Mouse (Mus musculus): Measurements from ENCODE around the gene Snap25. TPM values are rescaled to one million over a fixed set of nuclear protein-coding genes. Genes with fewer than 3 reads are reported as not detected.

Gene Snap25
- polyA plus RNA-seq, 1 experiment = 0.01 TPM

DNA sequence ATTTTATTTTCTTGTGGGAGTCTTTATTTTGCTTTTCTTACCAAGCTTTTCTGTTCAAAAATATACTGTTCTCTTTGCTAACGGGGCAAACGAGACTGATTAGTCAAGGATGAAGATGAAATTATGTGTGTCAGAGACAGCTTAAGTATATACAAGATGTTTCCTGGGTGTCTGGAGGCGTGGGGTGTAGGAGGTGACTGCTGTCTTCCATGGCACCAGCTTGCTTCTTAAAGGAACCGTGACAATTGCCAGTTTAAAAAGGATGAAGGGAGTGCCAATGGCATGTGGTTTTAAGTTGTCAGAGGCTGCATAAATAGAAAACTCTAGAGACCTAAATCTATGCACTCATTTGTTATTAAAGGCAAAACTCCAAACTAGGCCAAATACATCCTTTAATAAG, 75.1 kb downstream of the Snap25 start:
- Histone ChIP-seq H3K4me1 (ENCODE audit: control insufficient read depth) (no peaks in the 10 kb centered on the region), H3K36me3 (ENCODE audit: control insufficient read depth) (no peaks in the 10 kb centered on the region), H3K27me3 (ENCODE audit: control insufficient read depth) (no peaks in the 10 kb centered on the region), H3K9me3 (ENCODE audit: control insufficient read depth, low read length) (no peaks in the 10 kb centered on the region; the same call in 1 of the 2 replicates), H3K4me3 (replicated peaks) (no peak overlapping the region)
- TF ChIP-seq GATA1 (IDR thresholded peaks at IDR 0.05; ENCODE audit: low read length) (no peak), TAL1 (IDR thresholded peaks at IDR 0.05; ENCODE audit: low read length) (no peak)

DNA sequence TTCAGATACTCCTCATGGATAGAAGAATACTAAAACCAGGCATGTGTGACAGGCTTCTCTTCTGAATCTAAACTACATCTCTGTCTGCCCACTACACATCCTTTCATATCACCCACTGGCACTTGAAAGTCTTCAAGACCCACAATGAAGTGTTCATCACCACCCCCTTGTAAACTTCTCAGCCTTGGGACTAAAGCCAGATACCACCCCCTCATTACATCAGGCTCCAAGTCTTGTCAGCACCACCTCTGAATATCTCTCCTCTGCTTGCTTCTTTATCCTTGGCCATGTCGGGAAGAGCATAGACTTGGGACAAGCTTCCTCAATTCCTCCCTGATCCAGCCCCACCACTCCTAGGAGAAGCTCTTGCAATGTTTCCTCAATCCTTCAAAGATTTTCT, 83.3 kb downstream of the Snap25 start:
- no peaks in the 10 kb centered on the region for H3K9me3 ChIP-seq (ENCODE audit: control insufficient read depth, low read length)
- no peaks in the 10 kb centered on the region for H3K4me1 ChIP-seq (ENCODE audit: control insufficient read depth)
- no peak overlapping the region for H3K4me3 ChIP-seq (replicated peaks)
- no peaks in the 10 kb centered on the region for H3K27me3 ChIP-seq (ENCODE audit: control insufficient read depth)
- TF ChIP-seq GATA1 (IDR thresholded peaks at IDR 0.05; ENCODE audit: low read length) (no peak), TAL1 (IDR thresholded peaks at IDR 0.05; ENCODE audit: low read length) (no peak)
- no peaks in the 10 kb centered on the region for H3K36me3 ChIP-seq (ENCODE audit: control insufficient read depth)

DNA sequence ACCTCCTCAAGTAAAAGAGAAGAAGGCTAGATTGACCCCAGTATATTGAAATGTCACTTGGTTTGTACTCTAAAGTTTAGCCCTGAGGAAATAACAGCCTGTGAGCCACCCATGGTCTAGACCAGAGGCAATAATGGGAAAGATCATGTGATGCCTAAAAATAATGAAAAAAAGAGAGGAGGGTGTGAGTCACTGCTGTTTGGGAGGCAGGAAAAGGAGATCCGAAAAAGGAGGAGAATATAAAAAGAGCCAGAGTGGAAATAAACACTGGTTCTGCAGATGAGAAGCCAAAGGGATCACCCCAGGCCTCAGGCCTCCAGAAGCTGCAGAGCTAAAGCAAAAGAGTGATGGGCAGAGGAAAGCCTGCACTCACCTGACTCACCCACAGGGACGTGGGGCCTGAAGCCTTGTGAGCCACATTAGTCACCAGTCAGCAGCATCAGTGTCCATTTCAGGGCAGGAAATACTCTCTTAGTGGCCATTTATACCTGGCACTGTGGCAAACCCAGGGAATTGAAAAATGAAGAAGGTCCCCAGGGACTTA, 85.7 kb downstream of the Snap25 start:
- H3K4me1 ChIP-seq (ENCODE audit: control insufficient read depth) = no peaks in the 10 kb centered on the region
- no peak overlapping the region for H3K4me3 ChIP-seq (replicated peaks)
- H3K36me3 ChIP-seq (ENCODE audit: control insufficient read depth) = no peaks in the 10 kb centered on the region
- H3K9me3 ChIP-seq (ENCODE audit: control insufficient read depth, low read length) = no peaks in the 10 kb centered on the region
- TF ChIP-seq TAL1 (IDR thresholded peaks at IDR 0.05; ENCODE audit: low read length) = no peak
- TF ChIP-seq GATA1 (IDR thresholded peaks at IDR 0.05; ENCODE audit: low read length) = no peak
- H3K27me3 ChIP-seq (ENCODE audit: control insufficient read depth) = no peaks in the 10 kb centered on the region

DNA sequence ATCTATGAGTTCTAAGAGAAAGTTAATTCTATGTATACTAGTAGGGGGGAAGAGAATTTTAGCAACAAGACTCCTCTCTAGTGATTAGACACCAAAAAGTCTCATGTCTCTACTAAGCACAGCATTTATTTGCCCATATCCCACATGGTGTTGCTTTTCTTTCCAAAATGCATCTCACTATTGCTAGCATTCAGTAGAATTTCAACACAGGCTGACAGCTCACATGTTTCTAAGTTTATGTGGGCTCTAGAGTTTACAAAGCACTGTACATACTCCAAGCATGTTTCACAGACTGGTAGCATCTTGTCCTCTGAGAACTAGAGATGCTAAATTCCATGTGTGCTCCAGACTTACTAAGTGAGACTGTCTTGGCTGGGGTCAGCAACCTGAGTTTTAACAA, 87.8 kb downstream of the Snap25 start:
- Histone ChIP-seq H3K4me1 (ENCODE audit: control insufficient read depth) (no peaks in the 10 kb centered on the region), H3K9me3 (ENCODE audit: control insufficient read depth, low read length) (no peaks in the 10 kb centered on the region), H3K27me3 (ENCODE audit: control insufficient read depth) (no peaks in the 10 kb centered on the region), H3K4me3 (replicated peaks) (no peak overlapping the region), H3K36me3 (ENCODE audit: control insufficient read depth) (no peaks in the 10 kb centered on the region)
- TF ChIP-seq TAL1 (IDR thresholded peaks at IDR 0.05; ENCODE audit: low read length) = no peak
- TF ChIP-seq GATA1 (IDR thresholded peaks at IDR 0.05; ENCODE audit: low read length) = no peak

DNA sequence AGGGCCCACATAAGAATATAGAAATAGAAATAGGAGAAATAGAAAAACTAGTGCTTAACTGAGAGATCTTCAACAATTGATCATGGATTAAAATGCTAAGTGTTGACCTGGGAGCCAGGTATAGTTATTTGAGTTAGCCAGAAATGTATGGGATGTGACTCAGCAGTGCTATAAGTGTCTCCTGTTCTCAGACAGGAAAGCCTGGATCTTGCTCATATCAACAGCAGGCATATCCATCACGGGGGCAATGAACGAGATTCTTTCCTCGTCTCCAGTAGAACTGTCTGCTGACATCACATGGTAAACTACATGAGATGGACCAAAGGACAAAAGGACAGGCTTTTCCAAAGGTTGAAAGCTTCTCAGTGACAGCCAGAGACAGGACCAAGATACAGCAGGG, 88.8 kb downstream of the Snap25 start:
- H3K4me1 ChIP-seq (ENCODE audit: control insufficient read depth) = no peaks in the 10 kb centered on the region
- no peak overlapping the region for H3K4me3 ChIP-seq (replicated peaks)
- no peaks in the 10 kb centered on the region for H3K9me3 ChIP-seq (ENCODE audit: control insufficient read depth, low read length)
- H3K36me3 ChIP-seq (ENCODE audit: control insufficient read depth) = no peaks in the 10 kb centered on the region
- TF ChIP-seq TAL1 (IDR thresholded peaks at IDR 0.05; ENCODE audit: low read length) (no peak), GATA1 (IDR thresholded peaks at IDR 0.05; ENCODE audit: low read length) (no peak)
- no peaks in the 10 kb centered on the region for H3K27me3 ChIP-seq (ENCODE audit: control insufficient read depth)

DNA sequence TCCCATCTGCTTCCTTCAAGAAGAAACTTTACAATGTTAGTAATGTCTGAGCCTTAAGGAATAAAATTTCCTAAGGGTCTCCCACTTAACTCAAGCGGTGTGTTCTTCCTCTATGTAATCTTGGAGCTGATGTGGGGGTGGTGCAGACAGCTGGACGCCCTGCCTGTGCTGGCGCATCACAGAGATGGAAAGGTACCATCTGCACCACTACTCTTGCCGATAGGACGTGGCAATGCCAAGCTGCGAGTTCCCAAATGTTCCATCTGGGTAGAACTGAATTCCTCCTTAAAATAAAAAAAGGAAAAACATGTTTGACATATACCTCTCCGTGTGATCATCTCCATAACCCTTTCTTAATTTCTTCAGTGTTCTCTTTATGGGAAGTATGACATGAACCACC, 89.9 kb downstream of the Snap25 start:
- TF ChIP-seq GATA1 (IDR thresholded peaks at IDR 0.05; ENCODE audit: low read length) = no peak
- no peak for TF ChIP-seq TAL1 (IDR thresholded peaks at IDR 0.05; ENCODE audit: low read length)
- no peaks in the 10 kb centered on the region for H3K27me3 ChIP-seq (ENCODE audit: control insufficient read depth)
- H3K9me3 ChIP-seq (ENCODE audit: control insufficient read depth, low read length) = no peaks in the 10 kb centered on the region

DNA sequence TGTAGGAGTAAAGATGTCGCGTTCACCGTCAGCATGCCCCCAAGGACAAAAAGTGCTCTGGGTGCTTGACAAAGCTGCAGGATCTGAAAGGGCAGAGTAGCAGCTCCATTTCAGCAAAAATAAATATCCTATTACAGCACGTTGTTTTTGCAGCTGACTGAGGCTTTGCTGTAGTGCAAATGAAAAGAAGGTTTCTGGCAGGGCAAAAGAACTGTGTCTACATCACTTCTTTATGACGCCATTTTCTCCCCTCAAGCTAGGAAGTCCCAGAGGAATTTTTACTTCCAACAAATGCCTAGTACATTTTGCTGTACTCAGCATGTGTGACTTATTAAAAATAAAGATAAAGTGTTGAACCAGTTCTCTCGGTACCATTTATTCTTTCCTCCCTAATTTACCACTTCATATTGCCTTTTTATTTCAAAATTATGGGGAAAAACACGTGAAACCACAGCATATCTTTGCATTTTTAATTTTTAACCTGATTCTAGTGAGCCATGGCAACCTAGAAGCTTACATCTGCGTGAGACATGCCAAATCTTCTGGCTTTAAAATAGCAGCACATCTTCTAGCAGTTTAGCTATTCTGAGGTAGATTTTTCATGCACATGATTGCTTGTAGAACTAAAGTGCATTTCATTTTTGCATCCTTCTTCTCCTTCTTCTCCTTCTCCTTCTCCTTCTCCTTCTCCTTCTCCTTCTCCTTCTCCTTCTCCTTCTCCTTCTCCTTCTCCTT, 94.9 kb downstream of the Snap25 start:
- H3K36me3 ChIP-seq (ENCODE audit: control insufficient read depth) = no peaks in the 10 kb centered on the region
- no peak overlapping the region for H3K4me3 ChIP-seq (replicated peaks)
- no peaks in the 10 kb centered on the region for H3K27me3 ChIP-seq (ENCODE audit: control insufficient read depth)
- peaks cover 2% of the 10 kb centered on the region for H3K9me3 ChIP-seq (ENCODE audit: control insufficient read depth, low read length)
- H3K4me1 ChIP-seq (ENCODE audit: control insufficient read depth) = no peaks in the 10 kb centered on the region
- TF ChIP-seq GATA1 (IDR thresholded peaks at IDR 0.05; ENCODE audit: low read length) (no peak), TAL1 (IDR thresholded peaks at IDR 0.05; ENCODE audit: low read length) (no peak)

More for the DNA sequence above, 89.9 kb downstream of the Snap25 start:
- no peak overlapping the region for H3K4me3 ChIP-seq (replicated peaks)
- H3K36me3 ChIP-seq (ENCODE audit: control insufficient read depth) = no peaks in the 10 kb centered on the region
- H3K4me1 ChIP-seq (ENCODE audit: control insufficient read depth) = no peaks in the 10 kb centered on the region

DNA sequence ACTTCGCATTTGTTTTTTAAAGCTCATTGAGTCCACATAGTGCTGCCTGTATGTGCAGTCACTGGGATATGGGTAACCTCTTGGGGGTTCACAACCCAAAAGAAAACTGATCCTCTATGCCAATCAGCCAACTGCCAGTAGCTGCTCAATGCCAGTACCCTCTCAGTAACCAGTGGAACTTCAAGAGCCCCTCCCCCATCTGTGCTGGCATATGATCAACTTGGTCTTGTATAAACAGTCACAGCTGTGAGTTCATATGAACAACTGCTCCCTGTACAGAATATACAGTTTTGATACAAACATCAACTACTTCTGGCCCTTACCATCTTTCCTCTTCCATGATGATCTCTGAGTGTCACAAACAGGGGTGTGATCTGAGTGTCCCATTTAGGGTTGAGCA, 98.1 kb downstream of the Snap25 start:
- Histone ChIP-seq H3K4me1 (ENCODE audit: control insufficient read depth) (no peaks in the 10 kb centered on the region), H3K36me3 (ENCODE audit: control insufficient read depth) (no peaks in the 10 kb centered on the region), H3K4me3 (replicated peaks) (no peak overlapping the region), H3K27me3 (ENCODE audit: control insufficient read depth) (no peaks in the 10 kb centered on the region), H3K9me3 (ENCODE audit: control insufficient read depth, low read length) (peaks cover 2% of the 10 kb centered on the region)
- TF ChIP-seq TAL1 (IDR thresholded peaks at IDR 0.05; ENCODE audit: low read length) (no peak), GATA1 (IDR thresholded peaks at IDR 0.05; ENCODE audit: low read length) (no peak)

DNA sequence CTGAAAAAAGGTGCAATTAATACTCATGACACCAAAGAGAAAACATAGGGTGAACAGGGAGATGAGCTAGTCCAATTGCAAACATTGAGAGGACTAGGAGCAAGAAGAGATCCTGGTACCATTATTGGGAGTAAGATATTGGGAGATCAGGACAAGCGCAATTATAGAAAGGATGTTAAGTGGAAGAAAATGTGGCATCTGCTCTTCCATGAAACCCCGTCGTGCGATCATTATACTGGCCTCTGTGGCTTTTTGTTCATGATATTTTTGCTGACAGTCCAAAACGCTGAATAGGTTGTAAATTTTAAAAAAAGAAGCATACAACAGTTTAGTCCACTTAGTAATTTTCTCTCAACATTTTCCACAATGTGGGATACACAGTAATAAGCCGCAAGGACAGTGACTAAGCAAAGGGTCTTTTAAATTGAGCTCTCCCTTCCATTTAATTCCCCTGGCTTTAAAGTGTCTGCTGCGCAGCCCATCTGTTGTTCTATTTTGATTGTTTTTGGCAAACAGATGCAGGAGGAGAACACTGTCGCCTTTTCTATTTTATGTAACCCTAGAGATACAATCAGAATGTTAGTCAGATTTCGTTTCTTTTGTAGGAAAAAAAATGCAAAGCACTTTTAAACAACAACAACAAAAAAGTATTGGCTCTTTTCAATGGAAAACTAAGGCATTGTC, 103.6 kb downstream of the Snap25 start:
- Histone ChIP-seq H3K9me3 (ENCODE audit: control insufficient read depth, low read length) (no peaks in the 10 kb centered on the region), H3K27me3 (ENCODE audit: control insufficient read depth) (no peaks in the 10 kb centered on the region), H3K36me3 (ENCODE audit: control insufficient read depth) (no peaks in the 10 kb centered on the region), H3K4me3 (replicated peaks) (no peak overlapping the region), H3K4me1 (ENCODE audit: control insufficient read depth) (no peaks in the 10 kb centered on the region)
- no peak for TF ChIP-seq GATA1 (IDR thresholded peaks at IDR 0.05; ENCODE audit: low read length)
- no peak for TF ChIP-seq TAL1 (IDR thresholded peaks at IDR 0.05; ENCODE audit: low read length)

Measured in erythroblast, embryonic 14.5 days (primary cell).